Mouse (Mus musculus) natural killer cell, adult 2 months (primary cell): Measurements from ENCODE around the gene Tenm4.

Experiments used
- DNase-seq, 2 experiments: peaks; one replicate each; pipeline ENCODE4 v3.0.0; 2022; ENCODE audit warnings: low spot score in 2 of 2

Gene Tenm4

GRCm38 (mm10) chr7:96170924-96171595 is at the start of gene Tenm4:
Gene Tenm4, plus strand, starts transcription at chr7:96171246.
- no peak for DNase-seq

- no peak for DNase-seq
These were observed 40.3 kb upstream of the Tenm4 start for GRCm38 (mm10) chr7:96130763-96131162.

- no peak for DNase-seq
These were observed 39.9 kb upstream of the Tenm4 start for GRCm38 (mm10) chr7:96131175-96131574.

- DNase-seq: no peak
These were observed 34.5 kb upstream of the Tenm4 start for GRCm38 (mm10) chr7:96136497-96136961.

- no peak for DNase-seq
These were observed 29.2 kb upstream of the Tenm4 start for GRCm38 (mm10) chr7:96141876-96142275.

GRCm38 (mm10) chr7:96142973-96143596 is 28.0 kb upstream of the Tenm4 start:
- no peak for DNase-seq

- no peak for DNase-seq
These were observed 23.6 kb upstream of the Tenm4 start for GRCm38 (mm10) chr7:96147436-96147835.

GRCm38 (mm10) chr7:96148191-96148590 is 22.9 kb upstream of the Tenm4 start:
- no peak for DNase-seq

GRCm38 (mm10) chr7:96151277-96151676 is 19.8 kb upstream of the Tenm4 start:
- DNase-seq: peak in 1 of 2 experiments; percentile 6

- no peak for DNase-seq
These were observed 19.1 kb upstream of the Tenm4 start for GRCm38 (mm10) chr7:96151961-96152360.

GRCm38 (mm10) chr7:96152431-96152830 is 18.6 kb upstream of the Tenm4 start:
- DNase-seq: no peak

GRCm38 (mm10) chr7:96152924-96153359 is 18.1 kb upstream of the Tenm4 start:
- no peak for DNase-seq

GRCm38 (mm10) chr7:96154025-96154424 is 17.0 kb upstream of the Tenm4 start:
- no peak for DNase-seq

GRCm38 (mm10) chr7:96156481-96157255 is 14.4 kb upstream of the Tenm4 start:
- DNase-seq: no peak

- no peak for DNase-seq
These were observed 6.9 kb upstream of the Tenm4 start for GRCm38 (mm10) chr7:96164141-96164540.

GRCm38 (mm10) chr7:96168921-96169320 is 2.1 kb upstream of the Tenm4 start:
- DNase-seq: no peak

GRCm38 (mm10) chr7:96171596-96172563 is 834 bp downstream of the Tenm4 start:
- no peak for DNase-seq

- no peak for DNase-seq
These were observed 5.7 kb downstream of the Tenm4 start for GRCm38 (mm10) chr7:96176781-96177180.

- no peak for DNase-seq
These were observed 10.7 kb downstream of the Tenm4 start for GRCm38 (mm10) chr7:96181751-96182150.

- no peak for DNase-seq
These were observed 12.1 kb downstream of the Tenm4 start for GRCm38 (mm10) chr7:96183195-96183594.

- DNase-seq: no peak
These were observed 14.4 kb downstream of the Tenm4 start for GRCm38 (mm10) chr7:96185411-96185810.
